ENCODE assay signal across 8 mouse cellular contexts in the genomic region with DNA sequence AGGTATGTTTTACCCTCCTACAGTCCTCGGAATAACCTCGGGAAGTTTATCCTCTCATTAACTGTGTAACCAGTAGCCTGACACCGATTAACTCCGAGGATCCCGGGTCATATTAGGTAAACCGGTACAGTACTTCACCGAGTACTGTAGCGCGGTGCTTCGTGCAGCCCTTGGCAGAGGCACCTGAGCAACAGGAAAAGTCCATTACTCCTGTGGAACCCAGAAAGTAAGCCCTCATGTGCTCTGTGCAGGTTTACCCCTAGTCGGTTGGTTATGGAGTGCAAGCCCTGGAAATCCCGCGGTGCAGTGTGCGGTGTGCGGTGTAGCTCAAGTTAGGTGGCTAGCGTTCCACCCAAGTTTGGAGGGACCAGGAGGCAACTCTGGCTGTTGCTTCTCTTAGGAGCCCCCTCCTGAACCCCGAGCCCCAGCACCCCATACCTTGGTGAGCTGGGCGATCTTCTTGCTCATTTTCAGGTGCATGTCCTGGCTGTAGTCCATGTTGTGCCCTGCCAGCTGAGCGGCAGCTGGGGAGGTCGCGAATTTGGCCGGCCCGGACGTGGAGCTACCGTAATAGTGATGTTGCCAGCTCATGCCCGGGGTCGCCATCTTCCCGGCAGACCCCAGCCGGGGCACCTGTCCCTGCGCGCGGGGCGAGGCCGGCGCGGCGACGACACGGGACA. TPM values are rescaled to one million over a fixed set of nuclear protein-coding genes. Genes with fewer than 3 reads are reported as not detected.
DNase-seq lines count a peak whose midpoint lies in the region; ATAC-seq lines count a peak whose summit lies in the region.

No protein-coding gene starts in this region.

- peak overlapping the region; percentile 80 for H3K4me3 ChIP-seq in embryonic facial prominence, embryonic 14.5 days (ENCODE audit: low read depth, low read length)
- peak overlapping the region; percentile 91 for H3K4me3 ChIP-seq in hindbrain, embryonic 15.5 days
- peak overlapping the region; percentile 69 for H3K4me3 ChIP-seq in liver, embryonic 11.5 days (ENCODE audit: low read depth, low read length)

- no peaks in the 10 kb centered on the region for H3K27me3 ChIP-seq in embryonic facial prominence, embryonic 14.5 days (replicated peaks; ENCODE audit: control insufficient read depth, insufficient read depth, low read length)
- no peaks in the 10 kb centered on the region for H3K27me3 ChIP-seq in hindbrain, embryonic 15.5 days
- peaks cover 28% of the 10 kb centered on the region for H3K27me3 ChIP-seq in liver, embryonic 11.5 days (replicated peaks; ENCODE audit: control insufficient read depth, insufficient read depth, low read length)

- H3K36me3 ChIP-seq in embryonic facial prominence, embryonic 14.5 days (ENCODE audit: control insufficient read depth, insufficient read depth, low read length): no peaks in the 10 kb centered on the region
- no peaks in the 10 kb centered on the region for H3K36me3 ChIP-seq in hindbrain, embryonic 15.5 days
- no peaks in the 10 kb centered on the region for H3K36me3 ChIP-seq in liver, embryonic 11.5 days (ENCODE audit: control insufficient read depth, insufficient read depth, low read length)

- H3K27ac ChIP-seq in embryonic facial prominence, embryonic 14.5 days (replicated peaks; ENCODE audit: low read depth, low read length): no peak overlapping the region
- peak overlapping the region; percentile 83 for H3K27ac ChIP-seq in hindbrain, embryonic 15.5 days (replicated peaks)
- no peak overlapping the region for H3K27ac ChIP-seq in liver, embryonic 11.5 days (ENCODE audit: low read depth, low read length)

- H3K4me2 ChIP-seq in embryonic facial prominence, embryonic 14.5 days (ENCODE audit: low read depth, low read length): peak overlapping the region; percentile 91
- peak overlapping the region; percentile 80 for H3K4me2 ChIP-seq in hindbrain, embryonic 15.5 days
- H3K4me2 ChIP-seq in liver, embryonic 11.5 days: peak overlapping the region; percentile 80

- peak overlapping the region; percentile 80 for H3K9ac ChIP-seq in embryonic facial prominence, embryonic 14.5 days (ENCODE audit: low read depth, low read length)
- peak overlapping the region; percentile 86 for H3K9ac ChIP-seq in hindbrain, embryonic 15.5 days
- no peak overlapping the region; the same call in 1 of the 2 replicates for H3K9ac ChIP-seq in liver, embryonic 11.5 days (ENCODE audit: low read depth, low read length)

- 0 out of 2 replicates have a peak, but pooled peaks cover 7% of the 10 kb centered on the region for H3K4me1 ChIP-seq in embryonic facial prominence, embryonic 14.5 days (ENCODE audit: control insufficient read depth, insufficient read depth, low read length)
- H3K4me1 ChIP-seq in hindbrain, embryonic 15.5 days (replicated peaks): peaks cover 31% of the 10 kb centered on the region
- no peaks in the 10 kb centered on the region for H3K4me1 ChIP-seq in liver, embryonic 11.5 days (replicated peaks; ENCODE audit: control insufficient read depth, insufficient read depth, low read length)

- H3K9me3 ChIP-seq in embryonic facial prominence, embryonic 14.5 days (ENCODE audit: control insufficient read depth, low read length): 0 out of 2 replicates have a peak, but pooled peaks cover 2% of the 10 kb centered on the region
- no peaks in the 10 kb centered on the region for H3K9me3 ChIP-seq in hindbrain, embryonic 15.5 days
- no peaks in the 10 kb centered on the region for H3K9me3 ChIP-seq in liver, embryonic 11.5 days (ENCODE audit: control insufficient read depth, low read length)

- peak; percentile 61 for ATAC-seq in embryonic facial prominence, embryonic 14.5 days (ENCODE audit: low read depth)
- ATAC-seq in hindbrain, embryonic 15.5 days (ENCODE audit: low FRiP score, low read depth): peak; percentile 73
- peak; percentile 47 for ATAC-seq in liver, embryonic 11.5 days (replicated peaks; ENCODE audit: low FRiP score)

- WGBS in embryonic facial prominence, embryonic 14.5 days: 11% methylated on average over 25 of the region's 39 CpGs
- 6% methylated on average over 39 of the region's 39 CpGs for WGBS in hindbrain, embryonic 15.5 days
- WGBS in liver, embryonic 11.5 days: 11% methylated on average over 39 of the region's 39 CpGs

- intact Hi-C loops in gastrocnemius, postnatal 36 days (cut with DNase I): no loop called here

- DNase-seq in layer of hippocampus, adult 11-12 months (ENCODE audit: low spot score): peak; percentile 23
- no peak for DNase-seq in layer of hippocampus, adult 9-11 months
- DNase-seq in R1 (ENCODE audit: low read depth, low spot score): peak; percentile 34
- DNase-seq in embryonic facial prominence, embryonic 14.5 days (ENCODE audit: low spot score): peak; percentile 17
- DNase-seq in liver, embryonic 11.5 days (ENCODE audit: low spot score): no peak
- peak; percentile 53 for DNase-seq in retina, postnatal 1 day
- no peak for DNase-seq in gastrocnemius, postnatal 36 days

RNA-seq across cellular contexts. Expression of gene Fam184a, which starts 0.5 kb away (rescaled TPM):
- 4.3 and 5.4 TPM in 2 replicates for polyA plus RNA-seq in embryonic facial prominence, embryonic 14.5 days (2014; fragmentation: Nextera tagmentation; extraction: Ambion mirVana)
- 12.0 and 14.6 TPM in 2 replicates for polyA plus RNA-seq in hindbrain, embryonic 15.5 days (2015; fragmentation: Nextera tagmentation; extraction: Ambion mirVana)
- 1.7 and 1.9 TPM in 2 replicates for polyA plus RNA-seq in liver, embryonic 11.5 days (2014; fragmentation: Nextera tagmentation; extraction: Ambion mirVana)
- total RNA-seq in gastrocnemius, postnatal 36 days (2021): under 1 TPM; 0.12 to 0.31 TPM

Comparison
In these comparisons a context has a peak if more than half of its experiments do, and no peak if none do; other contexts are left out.
1. DNase-seq: peak in layer of hippocampus, adult 11-12 months (single experiment), R1 (single experiment), embryonic facial prominence, embryonic 14.5 days (single experiment) and retina, postnatal 1 day (single experiment); none in layer of hippocampus, adult 9-11 months (single experiment), liver, embryonic 11.5 days (single experiment) and gastrocnemius, postnatal 36 days (0 of 2).
2. Peak in every context shown above with its lines, with median percentiles within 50 percentile points of each other: ATAC-seq, H3K4me2 ChIP-seq and H3K4me3 ChIP-seq.